Mouse (Mus musculus): ENCODE measurements around the gene Actl10.

DNA sequence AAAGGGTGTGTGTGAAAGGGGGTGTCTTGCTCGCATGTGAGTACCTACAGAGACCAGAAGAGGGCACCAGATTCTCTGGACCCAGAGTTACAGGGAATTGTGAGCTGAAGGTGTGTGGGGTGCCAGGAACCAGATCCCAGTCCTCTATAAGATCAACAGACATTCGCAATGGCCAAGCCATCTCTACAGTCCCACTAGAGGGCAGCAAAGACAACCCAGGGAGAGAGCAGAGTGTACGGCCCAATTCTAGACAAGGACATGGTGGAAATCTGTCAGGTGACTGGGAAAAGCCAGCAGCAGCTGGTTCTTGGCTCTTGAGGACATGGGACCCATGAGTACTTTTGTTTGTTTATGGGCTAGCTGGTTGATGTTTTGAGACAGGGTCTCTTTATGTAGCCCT lies 41.4 kb downstream of the Actl10 start:
- TF ChIP-seq CTCF (IDR thresholded peaks at IDR 0.05; ENCODE audit: insufficient read depth, low read depth, low read length) = no peak
- no peak for TF ChIP-seq POLR2A (IDR thresholded peaks at IDR 0.05; ENCODE audit: insufficient read depth, low read depth, low read length)

All from olfactory bulb, adult 2 months (tissue).